Mouse (Mus musculus) liver, embryonic 14.5 days (tissue): Measurements from ENCODE around the gene Cltc. TPM values are rescaled to one million over a fixed set of nuclear protein-coding genes. Genes with fewer than 3 reads are reported as not detected.

ENCODE experiments used
- ATAC-seq: fragments of 200-750 bp; cut with Nextera tagmentation; 2 replicates; pipeline ENCODE4 v1.8.0; 2017; ENCODE audit warnings: moderate number of reproducible peaks, mild to moderate bottlenecking, moderate library complexity; ENCODE audit not compliant: insufficient read depth
- DNase-seq, 3 experiments: peaks; one replicate each; pipeline ENCODE4 v3.0.0-alpha.2; 2012 to 2013; ENCODE audit warnings: low read depth in 3 of 3, low spot score in 3 of 3
- H3K27ac ChIP-seq: fragments of 300-500 bp; sonication (generic); 2 replicates; pipeline ENCODE4 v1.5.1; 2014; ENCODE audit warnings: moderate library complexity, mild to moderate bottlenecking, control low read depth, inconsistent platforms
- H3K27me3 ChIP-seq: fragments of 300-500 bp; sonication (generic); 2 replicates; pipeline ENCODE4 v1.6.1; 2014; ENCODE audit warnings: mild to moderate bottlenecking, low read length, moderate library complexity; ENCODE audit not compliant: control insufficient read depth, insufficient read depth
- H3K36me3 ChIP-seq: fragments of 300-500 bp; sonication (generic); replicated peaks from 2 replicates; pipeline ENCODE4 v1.6.1; 2014; ENCODE audit warnings: low read depth; ENCODE audit not compliant: control insufficient read depth, insufficient read depth
- H3K4me1 ChIP-seq, 2 experiments: fragments of 200-500 bp in 1 of 2; fragments of 300-500 bp in 1 of 2; sonication (generic) in 1 of 2; replicated peaks; 2 replicates each; pipeline ENCODE4 v1.6.1; 2012 to 2014; ENCODE audit warnings: antibody characterized with exemption in 1 of 2, inconsistent platforms in 1 of 2, low read length in 1 of 2; ENCODE audit not compliant: control insufficient read depth in 2 of 2, insufficient read depth in 2 of 2
- H3K4me2 ChIP-seq: fragments of 300-500 bp; sonication (generic); 2 replicates; pipeline ENCODE4 v1.6.1; 2014; ENCODE audit warnings: low read depth, mild to moderate bottlenecking, control low read depth, moderate library complexity
- H3K4me3 ChIP-seq, 2 experiments: fragments of 200-500 bp in 1 of 2; fragments of 300-500 bp in 1 of 2; sonication (generic) in 1 of 2; 2 replicates each; pipeline ENCODE4 v1.5.1; 2012 to 2014; ENCODE audit warnings: low read depth in 2 of 2, low read length in 2 of 2, mild to moderate bottlenecking in 2 of 2, control low read depth in 1 of 2, inconsistent platforms in 1 of 2, moderate library complexity in 1 of 2; ENCODE audit not compliant: insufficient read depth in 1 of 2
- H3K9ac ChIP-seq: fragments of 300-500 bp; sonication (generic); replicated peaks from 2 replicates; pipeline ENCODE4 v1.6.1; 2014; ENCODE audit warnings: mild to moderate bottlenecking, control low read depth, moderate library complexity
- H3K9me3 ChIP-seq: fragments of 300-500 bp; sonication (generic); 2 replicates; pipeline ENCODE4 v1.6.1; 2016; ENCODE audit warnings: low read length, mixed read lengths; ENCODE audit not compliant: control insufficient read depth
- CTCF ChIP-seq: IDR thresholded peaks from 2 replicates; pipeline ENCODE4 v1.5.1; 2016; ENCODE audit warnings: antibody characterized with exemption, low read depth, control low read depth
- EP300 ChIP-seq: IDR thresholded peaks from 2 replicates; pipeline ENCODE4 v1.6.1; 2016; ENCODE audit warnings: antibody characterized with exemption, low read depth
- WGBS: fragments of 180-500 bp; shearing (Covaris S2); extraction: QIAGEN DNeasy Blood & Tissue Kit; methylation state at CpG from one replicate; pipeline ENCODE4 v1.1.7; 2014; ENCODE audit not compliant: insufficient replicate concordance; 5-methylcytosine and 5-hydroxymethylcytosine counted together
- polyA plus RNA-seq, 2 experiments: library from polyadenylated mRNA; depleted of rRNA in 1 of 2; stranded (reverse) in 1 of 2; unstranded in 1 of 2; fragments of >200 nt; fragmentation: Nextera tagmentation in 1 of 2; extraction: Ambion mirVana in 1 of 2; gene quantifications; 2 replicates each; pipeline versions ENCODE4 v1.2.1 to v1.2.3; 2012 to 2014

The Cltc gene
- polyA plus RNA-seq, 2 experiments = 70.0 to 95.9 TPM

- DNase-seq (no peak), ATAC-seq (no peak)
- 37% methylated on average over 1 of the region's 1 CpGs for WGBS
- Histone ChIP-seq H3K9ac (no peak overlapping the region), H3K36me3 (peaks cover 14% of the 10 kb centered on the region), H3K4me2 (no peak overlapping the region), H3K9me3 (no peaks in the 10 kb centered on the region), H3K27me3 (no peaks in the 10 kb centered on the region), H3K27ac (no peak overlapping the region), H3K4me3 (no peak overlapping the region), H3K4me1 (peaks cover 20 to 22% of the 10 kb centered on the region in 2 experiments)
- TF ChIP-seq CTCF (peak; percentile 59; the same call in 1 of the 2 replicates), EP300 (no peak)
Observed at GRCm38 (mm10) chr11:86655671-86656070, 101.7 kb downstream of the Cltc start.

GRCm38 (mm10) chr11:86654096-86654495, 103.3 kb downstream of the Cltc start:
- TF ChIP-seq CTCF (no peak), EP300 (no peak)
- ATAC-seq = no peak
- Histone ChIP-seq H3K36me3 (peaks cover 11% of the 10 kb centered on the region), H3K4me1 (peaks cover 20 to 22% of the 10 kb centered on the region in 2 experiments), H3K4me2 (no peak overlapping the region), H3K4me3 (no peak overlapping the region), H3K27ac (no peak overlapping the region), H3K9ac (no peak overlapping the region), H3K27me3 (no peaks in the 10 kb centered on the region), H3K9me3 (no peaks in the 10 kb centered on the region)
- WGBS = 78% methylated on average over 4 of the region's 4 CpGs
- no peak for DNase-seq

- DNase-seq (peak in 2 of 3 experiments; percentile 41 to 57), ATAC-seq (no peak)
- TF ChIP-seq CTCF = peak; percentile 75
- peak; percentile 33; the same call in 1 of the 2 replicates for TF ChIP-seq EP300
- Histone ChIP-seq H3K36me3 (peaks cover 6% of the 10 kb centered on the region), H3K4me1 (peaks cover 19% of the 10 kb centered on the region in 2 experiments), H3K27ac (no peak overlapping the region), H3K9ac (no peak overlapping the region), H3K4me3 (no peak overlapping the region), H3K4me2 (no peak overlapping the region), H3K27me3 (no peaks in the 10 kb centered on the region), H3K9me3 (no peaks in the 10 kb centered on the region)
- 28% methylated on average over 3 of the region's 3 CpGs for WGBS
Observed at GRCm38 (mm10) chr11:86653446-86653845, 103.9 kb downstream of the Cltc start.

GRCm38 (mm10) chr11:86652578-86652979, 104.8 kb downstream of the Cltc start:
- no peak overlapping the region for H3K4me2 ChIP-seq
- TF ChIP-seq CTCF = no peak
- no peak for TF ChIP-seq EP300
- no peaks in the 10 kb centered on the region for H3K9me3 ChIP-seq
- WGBS = 65% methylated on average over 4 of the region's 4 CpGs
- H3K36me3 ChIP-seq = peaks cover 5% of the 10 kb centered on the region
- H3K27me3 ChIP-seq = no peaks in the 10 kb centered on the region
- no peak overlapping the region for H3K9ac ChIP-seq
- H3K4me3 ChIP-seq = no peak overlapping the region
- no peak for DNase-seq
- H3K4me1 ChIP-seq = peaks cover 14 to 15% of the 10 kb centered on the region in 2 experiments
- no peak for ATAC-seq
- no peak overlapping the region for H3K27ac ChIP-seq

GRCm38 (mm10) chr11:86650676-86651075, 106.7 kb downstream of the Cltc start:
- WGBS = 81% methylated on average over 6 of the region's 6 CpGs
- Histone ChIP-seq H3K9ac (no peak overlapping the region), H3K27me3 (no peaks in the 10 kb centered on the region), H3K27ac (no peak overlapping the region), H3K9me3 (no peaks in the 10 kb centered on the region), H3K36me3 (no peaks in the 10 kb centered on the region; the same call in 1 of the 2 replicates), H3K4me1 (no peaks in the 10 kb centered on the region), H3K4me2 (no peak overlapping the region), H3K4me3 (no peak overlapping the region)
- DNase-seq = no peak
- TF ChIP-seq CTCF = no peak
- TF ChIP-seq EP300 = no peak
- no peak for ATAC-seq
